Mouse (Mus musculus): ENCODE results near the gene Blcap. TPM values are rescaled to one million over a fixed set of nuclear protein-coding genes. Genes with fewer than 3 reads are reported as not detected.

Gene Blcap
- total and polyA plus RNA-seq, 2 experiments from 2014 or later = 207 to 284 TPM

DNA sequence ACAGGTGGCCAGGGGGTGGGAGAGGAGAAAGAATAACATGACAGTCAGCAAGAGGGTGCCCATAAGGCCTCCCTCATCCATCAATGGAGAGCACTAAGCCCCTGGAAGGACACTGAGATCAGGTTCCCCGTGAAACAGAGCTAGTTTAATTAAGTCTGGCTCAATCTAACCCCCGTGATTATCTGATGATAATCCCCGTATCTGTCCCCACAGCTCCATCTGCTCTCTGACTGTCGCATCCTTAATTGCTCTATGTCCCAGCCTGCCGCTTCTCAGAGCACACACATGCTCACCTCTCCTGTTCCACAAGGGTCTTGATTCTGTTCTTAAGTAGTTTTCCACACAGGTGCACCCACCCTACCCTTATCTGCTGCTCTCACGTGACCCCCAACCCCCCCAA lies 53.5 kb downstream of the Blcap start:
- no peak for TF ChIP-seq CTCF (IDR thresholded peaks at IDR 0.05; ENCODE audit: low read depth)
- no peak for ATAC-seq
- H3K4me2 ChIP-seq (ENCODE audit: low read depth, low read length) = no peak overlapping the region
- H3K4me3 ChIP-seq (ENCODE audit: low read length) = no peak overlapping the region
- no peak overlapping the region for H3K9ac ChIP-seq (replicated peaks; ENCODE audit: low read length)
- no peaks in the 10 kb centered on the region for H3K27me3 ChIP-seq (ENCODE audit: insufficient read depth, low read length)
- H3K9me3 ChIP-seq (ENCODE audit: low read length) = no peaks in the 10 kb centered on the region
- peak; percentile 56 for DNase-seq (ENCODE audit: low spot score)
- H3K36me3 ChIP-seq (ENCODE audit: insufficient read depth, low read length) = no peaks in the 10 kb centered on the region
- 0 out of 2 replicates have a peak overlapping the region, but pooled peaks have one; percentile 15 for H3K27ac ChIP-seq
- H3K4me1 ChIP-seq (ENCODE audit: insufficient read depth, low read length) = peaks cover 25% of the 10 kb centered on the region
- 40% methylated on average over 6 of the region's 6 CpGs for WGBS

DNA sequence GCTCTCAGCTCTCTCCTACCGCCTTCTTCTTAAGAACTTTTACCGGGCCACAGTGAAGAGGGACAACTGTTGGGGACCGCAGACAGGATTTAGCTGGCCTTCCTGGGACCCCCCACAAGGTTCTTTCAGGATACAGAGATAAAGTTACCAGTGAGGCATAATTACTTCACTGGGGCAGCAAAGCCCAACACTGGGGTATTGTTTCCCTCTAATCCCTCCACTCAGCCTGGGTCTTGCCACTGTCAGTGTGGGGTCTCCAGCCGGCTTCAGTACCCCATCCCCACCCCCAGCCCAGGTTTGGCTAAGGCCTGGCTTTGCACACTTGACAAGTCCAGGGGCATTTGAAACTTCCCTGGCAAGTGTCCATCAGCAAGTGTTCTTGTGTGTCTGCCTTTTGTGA lies 56.7 kb downstream of the Blcap start:
- WGBS = 22% methylated on average over 4 of the region's 4 CpGs

DNA sequence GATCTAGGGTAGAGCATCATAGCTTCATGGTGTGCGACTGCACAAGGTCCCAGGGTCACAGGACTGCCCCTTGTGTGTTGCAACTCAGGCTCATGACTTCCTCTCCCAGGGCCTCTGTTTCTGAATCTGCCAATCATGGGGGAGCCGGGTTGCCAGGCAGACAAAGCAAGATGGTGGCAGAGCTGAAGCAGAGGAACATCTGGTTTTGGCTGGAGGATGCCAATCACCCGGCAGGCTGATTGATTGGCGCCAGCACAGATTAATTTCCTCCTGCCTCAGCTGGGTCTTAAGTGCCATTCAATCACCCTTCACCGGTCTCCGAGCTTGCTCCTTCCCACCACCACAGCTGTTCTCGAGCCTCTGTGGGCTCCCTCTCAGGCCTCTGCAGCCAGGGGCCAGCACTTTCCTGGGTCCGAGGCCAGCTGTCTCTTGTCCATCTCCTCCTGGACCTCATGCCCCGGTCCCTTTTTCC lies 57.3 kb downstream of the Blcap start:
- ATAC-seq = no peak
- no peak for DNase-seq (ENCODE audit: low spot score)
- Histone ChIP-seq H3K27me3 (ENCODE audit: insufficient read depth, low read length) (no peaks in the 10 kb centered on the region), H3K9me3 (ENCODE audit: low read length) (no peaks in the 10 kb centered on the region), H3K36me3 (ENCODE audit: insufficient read depth, low read length) (no peaks in the 10 kb centered on the region), H3K4me1 (ENCODE audit: insufficient read depth, low read length) (peaks cover 19% of the 10 kb centered on the region), H3K4me2 (ENCODE audit: low read depth, low read length) (no peak overlapping the region), H3K9ac (replicated peaks; ENCODE audit: low read length) (no peak overlapping the region), H3K27ac (no peak overlapping the region), H3K4me3 (ENCODE audit: low read length) (no peak overlapping the region)
- 37% methylated on average over 9 of the region's 9 CpGs for WGBS
- TF ChIP-seq CTCF (IDR thresholded peaks at IDR 0.05; ENCODE audit: low read depth) = no peak

More for the DNA sequence above, 56.7 kb downstream of the Blcap start:
- Histone ChIP-seq H3K4me1 (ENCODE audit: insufficient read depth, low read length) (peaks cover 19% of the 10 kb centered on the region), H3K9ac (replicated peaks; ENCODE audit: low read length) (no peak overlapping the region), H3K27ac (no peak overlapping the region), H3K27me3 (ENCODE audit: insufficient read depth, low read length) (no peaks in the 10 kb centered on the region), H3K9me3 (ENCODE audit: low read length) (no peaks in the 10 kb centered on the region), H3K4me2 (ENCODE audit: low read depth, low read length) (no peak overlapping the region), H3K36me3 (ENCODE audit: insufficient read depth, low read length) (no peaks in the 10 kb centered on the region), H3K4me3 (ENCODE audit: low read length) (no peak overlapping the region)
- DNase-seq (ENCODE audit: low spot score) (no peak), ATAC-seq (no peak)
- no peak for TF ChIP-seq CTCF (IDR thresholded peaks at IDR 0.05; ENCODE audit: low read depth)

DNA sequence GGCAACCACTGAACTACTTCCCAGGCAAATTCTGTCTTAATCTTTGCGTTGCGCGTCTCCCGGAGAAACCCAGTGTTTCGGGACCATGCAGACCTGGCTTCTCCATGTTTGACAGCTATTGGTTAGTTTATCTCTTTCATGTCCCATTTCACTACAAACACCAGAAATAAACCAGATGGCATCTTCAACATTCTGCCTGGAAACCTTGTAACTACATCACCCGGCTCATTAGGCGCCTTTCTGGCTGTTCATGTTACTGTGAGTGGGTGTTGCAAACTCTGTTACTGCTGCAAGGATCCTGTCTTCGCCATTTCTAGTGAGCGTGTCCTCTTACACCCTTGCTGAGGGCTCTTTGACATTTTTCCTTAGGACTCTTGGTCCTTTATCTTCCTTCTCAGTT lies 58.2 kb downstream of the Blcap start:
- Histone ChIP-seq H3K4me2 (ENCODE audit: low read depth, low read length) (no peak overlapping the region), H3K27me3 (ENCODE audit: insufficient read depth, low read length) (no peaks in the 10 kb centered on the region), H3K36me3 (ENCODE audit: insufficient read depth, low read length) (no peaks in the 10 kb centered on the region), H3K27ac (no peak overlapping the region), H3K4me3 (ENCODE audit: low read length) (no peak overlapping the region), H3K4me1 (ENCODE audit: insufficient read depth, low read length) (peaks cover 14% of the 10 kb centered on the region), H3K9me3 (ENCODE audit: low read length) (no peaks in the 10 kb centered on the region), H3K9ac (replicated peaks; ENCODE audit: low read length) (no peak overlapping the region)
- DNase-seq (ENCODE audit: low spot score) (no peak), ATAC-seq (no peak)
- 82% methylated on average over 9 of the region's 9 CpGs for WGBS
- no peak for TF ChIP-seq CTCF (IDR thresholded peaks at IDR 0.05; ENCODE audit: low read depth)

DNA sequence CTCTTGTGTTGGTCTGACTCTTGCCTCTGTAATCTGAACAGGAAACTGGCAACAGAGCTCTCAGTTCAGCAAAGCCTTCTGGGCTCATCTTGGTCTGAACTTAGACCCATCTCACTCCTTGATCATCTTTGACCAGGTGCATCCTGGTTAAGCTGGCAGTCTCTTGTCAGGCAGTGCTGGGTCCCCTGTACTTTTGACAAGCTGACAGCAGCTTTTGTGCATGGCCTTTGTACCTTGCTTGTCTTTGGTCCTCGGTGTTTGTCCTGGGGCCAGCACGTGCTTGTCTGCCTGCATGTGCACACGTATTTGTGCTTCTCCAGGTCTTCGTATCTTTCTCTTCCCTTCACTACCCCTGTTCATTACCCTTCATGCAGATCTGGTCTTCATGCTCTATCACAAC lies 61.0 kb downstream of the Blcap start:
- 63% methylated on average over 4 of the region's 4 CpGs for WGBS
- Histone ChIP-seq H3K4me1 (ENCODE audit: insufficient read depth, low read length) (peaks cover 23% of the 10 kb centered on the region), H3K27ac (no peak overlapping the region), H3K9me3 (ENCODE audit: low read length) (no peaks in the 10 kb centered on the region), H3K9ac (replicated peaks; ENCODE audit: low read length) (no peak overlapping the region), H3K36me3 (ENCODE audit: insufficient read depth, low read length) (no peaks in the 10 kb centered on the region), H3K4me2 (ENCODE audit: low read depth, low read length) (no peak overlapping the region), H3K27me3 (ENCODE audit: insufficient read depth, low read length) (no peaks in the 10 kb centered on the region), H3K4me3 (ENCODE audit: low read length) (no peak overlapping the region)
- no peak for TF ChIP-seq CTCF (IDR thresholded peaks at IDR 0.05; ENCODE audit: low read depth)
- no peak for ATAC-seq
- no peak for DNase-seq (ENCODE audit: low spot score)

DNA sequence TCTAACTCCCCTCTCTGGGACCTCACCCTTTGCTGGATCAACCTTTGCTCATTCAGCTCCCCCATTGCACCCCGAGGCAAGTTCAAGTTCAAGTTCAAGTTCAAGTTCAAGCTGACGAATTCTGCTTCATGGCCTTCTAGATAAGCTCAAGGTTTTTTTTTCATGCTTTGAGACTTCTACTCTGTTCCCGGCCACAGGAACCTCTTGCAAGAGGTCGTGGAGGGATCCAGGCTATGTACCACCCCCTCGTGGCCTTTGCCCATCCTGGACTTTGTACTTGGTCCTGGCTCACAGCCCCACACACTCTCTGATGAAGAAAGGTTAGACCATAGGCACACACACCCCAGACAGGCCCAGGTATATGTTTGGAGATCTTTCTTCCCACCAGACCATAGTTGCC lies 61.9 kb downstream of the Blcap start:
- no peak overlapping the region for H3K4me2 ChIP-seq (ENCODE audit: low read depth, low read length)
- WGBS = 84% methylated on average over 5 of the region's 5 CpGs

DNA sequence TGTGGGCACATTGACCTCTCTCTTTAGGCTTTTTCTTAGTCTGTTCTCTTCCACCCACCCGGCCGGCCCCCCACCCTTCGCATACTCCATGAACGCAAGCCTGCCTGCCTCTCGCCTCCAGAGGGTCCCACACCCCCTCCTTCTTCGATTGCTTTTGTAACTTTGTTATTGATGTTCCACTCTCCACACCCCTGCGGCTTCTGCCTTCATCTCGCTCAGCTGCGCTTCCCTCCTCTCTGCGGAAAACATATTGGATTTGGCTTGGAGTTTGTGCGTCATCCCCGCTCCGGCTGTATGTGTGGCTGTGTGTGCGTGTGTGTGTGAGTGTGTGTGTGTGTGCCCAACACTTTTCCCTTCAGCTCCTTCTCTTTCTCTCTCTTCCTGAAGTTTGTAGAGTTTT lies 64.3 kb downstream of the Blcap start:
- DNase-seq (ENCODE audit: low spot score) (peak; percentile 71), ATAC-seq (peak; percentile 68)
- Histone ChIP-seq H3K9ac (replicated peaks; ENCODE audit: low read length) (0 out of 2 replicates have a peak overlapping the region, but pooled peaks have one; percentile 17), H3K4me2 (ENCODE audit: low read depth, low read length) (peak overlapping the region; percentile 33), H3K4me3 (ENCODE audit: low read length) (no peak overlapping the region), H3K27ac (peak overlapping the region; percentile 56; the same call in 1 of the 2 replicates), H3K36me3 (ENCODE audit: insufficient read depth, low read length) (no peaks in the 10 kb centered on the region), H3K27me3 (ENCODE audit: insufficient read depth, low read length) (no peaks in the 10 kb centered on the region), H3K4me1 (ENCODE audit: insufficient read depth, low read length) (peaks cover 14% of the 10 kb centered on the region), H3K9me3 (ENCODE audit: low read length) (no peaks in the 10 kb centered on the region)
- peak; percentile 8; the same call in 1 of the 2 replicates for TF ChIP-seq CTCF (IDR thresholded peaks at IDR 0.05; ENCODE audit: low read depth)
- WGBS = 10% methylated on average over 14 of the region's 14 CpGs

More for the DNA sequence above, 61.9 kb downstream of the Blcap start:
- no peak for TF ChIP-seq CTCF (IDR thresholded peaks at IDR 0.05; ENCODE audit: low read depth)
- Histone ChIP-seq H3K27ac (no peak overlapping the region), H3K4me1 (ENCODE audit: insufficient read depth, low read length) (peaks cover 23% of the 10 kb centered on the region), H3K36me3 (ENCODE audit: insufficient read depth, low read length) (no peaks in the 10 kb centered on the region), H3K9me3 (ENCODE audit: low read length) (no peaks in the 10 kb centered on the region), H3K4me3 (ENCODE audit: low read length) (no peak overlapping the region), H3K27me3 (ENCODE audit: insufficient read depth, low read length) (no peaks in the 10 kb centered on the region), H3K9ac (replicated peaks; ENCODE audit: low read length) (no peak overlapping the region)
- ATAC-seq (no peak), DNase-seq (ENCODE audit: low spot score) (no peak)

Small RNA genes within 50 kb of the gene (microRNA-seq; reads per million reads assigned to microRNA genes)
- 3.9 to 4.1 reads per million in 2 experiments for gene Gm23134

Other genes starting within 250 kb of the Blcap start
- not detected in 2 replicates for gene Ghrh, start 223.8 kb downstream of the Blcap start, total RNA-seq (2014; rRNA removed)
- 1.0 and 1.7 TPM in 2 replicates for gene Ghrh, start 223.8 kb downstream of the Blcap start, polyA plus RNA-seq (2015; fragmentation: Nextera tagmentation; extraction: Ambion mirVana)
- 69.6 and 74.4 TPM in 2 replicates for gene Manbal, start 203.7 kb downstream of the Blcap start, total RNA-seq (2014; rRNA removed)
- gene Manbal, start 203.7 kb downstream of the Blcap start, polyA plus RNA-seq (2015; fragmentation: Nextera tagmentation; extraction: Ambion mirVana) = 133 and 135 TPM in 2 replicates
- 133 and 134 TPM in 2 replicates for gene Src, start 152.8 kb downstream of the Blcap start, total RNA-seq (2014; rRNA removed)
- 23.2 and 25.4 TPM in 2 replicates for gene Src, start 152.8 kb downstream of the Blcap start, polyA plus RNA-seq (2015; fragmentation: Nextera tagmentation; extraction: Ambion mirVana)
- 8,203 and 10,251 TPM in 2 replicates for gene Nnat, start 11.2 kb downstream of the Blcap start, total RNA-seq (2014; rRNA removed)
- gene Nnat, start 11.2 kb downstream of the Blcap start, polyA plus RNA-seq (2015; fragmentation: Nextera tagmentation; extraction: Ambion mirVana) = 5,188 and 5,840 TPM in 2 replicates
- gene Ctnnbl1, start 166.1 kb upstream of the Blcap start, total RNA-seq (2014; rRNA removed) = 28.7 and 30.3 TPM in 2 replicates
- gene Ctnnbl1, start 166.1 kb upstream of the Blcap start, polyA plus RNA-seq (2015; fragmentation: Nextera tagmentation; extraction: Ambion mirVana) = 42.7 and 45.4 TPM in 2 replicates

All from hindbrain, postnatal 0 days (tissue).